Mouse (Mus musculus): ENCODE results near the gene Hook1. TPM values are rescaled to one million over a fixed set of nuclear protein-coding genes. Genes with fewer than 3 reads are reported as not detected.

Hook1 gene
- polyA plus RNA-seq, 1 experiment from 2014 or later: 31.1 TPM

Other genes with a start within 250 kb of the Hook1 start
- gene Cyp2j13, start 110.3 kb downstream of the Hook1 start, polyA plus RNA-seq (2015; fragmentation: Nextera tagmentation; extraction: Ambion mirVana): 0.29 and 1.3 TPM in 2 replicates
- gene Cyp2j12, start 173.9 kb downstream of the Hook1 start, polyA plus RNA-seq (2015; fragmentation: Nextera tagmentation; extraction: Ambion mirVana): not detected in 2 replicates

All from intestine, embryonic 16.5 days (tissue).